Mouse (Mus musculus): Measurements from ENCODE around the gene Tenm2. TPM values are rescaled to one million over a fixed set of nuclear protein-coding genes. Genes with fewer than 3 reads are reported as not detected.
A peak's percentile ranks its signal among the peaks of the same experiment; 100 is the strongest.

The Tenm2 gene
- polyA plus RNA-seq, 1 experiment, result 0.32 TPM

- TF ChIP-seq CTCF (IDR thresholded peaks at IDR 0.05; ENCODE audit: control insufficient read depth, insufficient read depth, insufficient replicate concordance, low read depth, low read length) (no peak), POLR2A (IDR thresholded peaks at IDR 0.05; ENCODE audit: control insufficient read depth, low read depth, low read length) (no peak)
- Histone ChIP-seq H3K27me3 (ENCODE audit: control insufficient read depth, insufficient read depth, low read length) (no peaks in the 10 kb centered on the region), H3K27ac (ENCODE audit: control insufficient read depth, insufficient read depth, low read depth, low read length) (no peak overlapping the region), H3K36me3 (ENCODE audit: control insufficient read depth, insufficient read depth, low read length) (no peaks in the 10 kb centered on the region), H3K4me3 (ENCODE audit: control insufficient read depth, low read depth, low read length) (no peak overlapping the region), H3K4me1 (ENCODE audit: control insufficient read depth, insufficient read depth, low read length) (no peaks in the 10 kb centered on the region)
Measured at GRCm38 (mm10) chr11:36531614-36532013, 704.1 kb downstream of the Tenm2 start.

GRCm38 (mm10) chr11:36527509-36527908 lies 708.3 kb downstream of the Tenm2 start:
- Histone ChIP-seq H3K36me3 (ENCODE audit: control insufficient read depth, insufficient read depth, low read length) (no peaks in the 10 kb centered on the region), H3K27ac (ENCODE audit: control insufficient read depth, insufficient read depth, low read depth, low read length) (no peak overlapping the region), H3K4me3 (ENCODE audit: control insufficient read depth, low read depth, low read length) (no peak overlapping the region), H3K27me3 (ENCODE audit: control insufficient read depth, insufficient read depth, low read length) (no peaks in the 10 kb centered on the region), H3K4me1 (ENCODE audit: control insufficient read depth, insufficient read depth, low read length) (no peaks in the 10 kb centered on the region)
- no peak for TF ChIP-seq CTCF (IDR thresholded peaks at IDR 0.05; ENCODE audit: control insufficient read depth, insufficient read depth, insufficient replicate concordance, low read depth, low read length)
- no peak for TF ChIP-seq POLR2A (IDR thresholded peaks at IDR 0.05; ENCODE audit: control insufficient read depth, low read depth, low read length)

- Histone ChIP-seq H3K27ac (ENCODE audit: control insufficient read depth, insufficient read depth, low read depth, low read length) (no peak overlapping the region), H3K4me3 (ENCODE audit: control insufficient read depth, low read depth, low read length) (no peak overlapping the region), H3K4me1 (ENCODE audit: control insufficient read depth, insufficient read depth, low read length) (no peaks in the 10 kb centered on the region), H3K27me3 (ENCODE audit: control insufficient read depth, insufficient read depth, low read length) (no peaks in the 10 kb centered on the region), H3K36me3 (ENCODE audit: control insufficient read depth, insufficient read depth, low read length) (no peaks in the 10 kb centered on the region)
- no peak for TF ChIP-seq POLR2A (IDR thresholded peaks at IDR 0.05; ENCODE audit: control insufficient read depth, low read depth, low read length)
- TF ChIP-seq CTCF (IDR thresholded peaks at IDR 0.05; ENCODE audit: control insufficient read depth, insufficient read depth, insufficient replicate concordance, low read depth, low read length), result peak; percentile 92; the same call in 1 of the 2 replicates
Measured at GRCm38 (mm10) chr11:36526381-36526780, 709.4 kb downstream of the Tenm2 start.

- TF ChIP-seq CTCF (IDR thresholded peaks at IDR 0.05; ENCODE audit: control insufficient read depth, insufficient read depth, insufficient replicate concordance, low read depth, low read length) (no peak), POLR2A (IDR thresholded peaks at IDR 0.05; ENCODE audit: control insufficient read depth, low read depth, low read length) (no peak)
- Histone ChIP-seq H3K27me3 (ENCODE audit: control insufficient read depth, insufficient read depth, low read length) (no peaks in the 10 kb centered on the region), H3K4me3 (ENCODE audit: control insufficient read depth, low read depth, low read length) (no peak overlapping the region), H3K4me1 (ENCODE audit: control insufficient read depth, insufficient read depth, low read length) (no peaks in the 10 kb centered on the region), H3K27ac (ENCODE audit: control insufficient read depth, insufficient read depth, low read depth, low read length) (no peak overlapping the region), H3K36me3 (ENCODE audit: control insufficient read depth, insufficient read depth, low read length) (no peaks in the 10 kb centered on the region)
Measured at GRCm38 (mm10) chr11:36512468-36512867, 723.3 kb downstream of the Tenm2 start.

GRCm38 (mm10) chr11:36508312-36508711 lies 727.5 kb downstream of the Tenm2 start:
- no peaks in the 10 kb centered on the region for H3K36me3 ChIP-seq (ENCODE audit: control insufficient read depth, insufficient read depth, low read length)
- H3K4me1 ChIP-seq (ENCODE audit: control insufficient read depth, insufficient read depth, low read length), result no peaks in the 10 kb centered on the region
- no peak for TF ChIP-seq POLR2A (IDR thresholded peaks at IDR 0.05; ENCODE audit: control insufficient read depth, low read depth, low read length)
- no peak overlapping the region for H3K4me3 ChIP-seq (ENCODE audit: control insufficient read depth, low read depth, low read length)
- no peaks in the 10 kb centered on the region for H3K27me3 ChIP-seq (ENCODE audit: control insufficient read depth, insufficient read depth, low read length)
- H3K27ac ChIP-seq (ENCODE audit: control insufficient read depth, insufficient read depth, low read depth, low read length), result no peak overlapping the region

- H3K4me1 ChIP-seq (ENCODE audit: control insufficient read depth, insufficient read depth, low read length), result no peaks in the 10 kb centered on the region
- no peaks in the 10 kb centered on the region for H3K36me3 ChIP-seq (ENCODE audit: control insufficient read depth, insufficient read depth, low read length)
- TF ChIP-seq CTCF (IDR thresholded peaks at IDR 0.05; ENCODE audit: control insufficient read depth, insufficient read depth, insufficient replicate concordance, low read depth, low read length), result no peak
- TF ChIP-seq POLR2A (IDR thresholded peaks at IDR 0.05; ENCODE audit: control insufficient read depth, low read depth, low read length), result no peak
- H3K27me3 ChIP-seq (ENCODE audit: control insufficient read depth, insufficient read depth, low read length), result no peaks in the 10 kb centered on the region
- H3K4me3 ChIP-seq (ENCODE audit: control insufficient read depth, low read depth, low read length), result no peak overlapping the region
- no peak overlapping the region for H3K27ac ChIP-seq (ENCODE audit: control insufficient read depth, insufficient read depth, low read depth, low read length)
Measured at GRCm38 (mm10) chr11:36494898-36495548, 740.7 kb downstream of the Tenm2 start.

GRCm38 (mm10) chr11:36492274-36492673 lies 743.5 kb downstream of the Tenm2 start:
- Histone ChIP-seq H3K27me3 (ENCODE audit: control insufficient read depth, insufficient read depth, low read length) (no peaks in the 10 kb centered on the region), H3K27ac (ENCODE audit: control insufficient read depth, insufficient read depth, low read depth, low read length) (no peak overlapping the region), H3K4me3 (ENCODE audit: control insufficient read depth, low read depth, low read length) (no peak overlapping the region), H3K4me1 (ENCODE audit: control insufficient read depth, insufficient read depth, low read length) (no peaks in the 10 kb centered on the region), H3K36me3 (ENCODE audit: control insufficient read depth, insufficient read depth, low read length) (no peaks in the 10 kb centered on the region)
- TF ChIP-seq CTCF (IDR thresholded peaks at IDR 0.05; ENCODE audit: control insufficient read depth, insufficient read depth, insufficient replicate concordance, low read depth, low read length), result no peak
- no peak for TF ChIP-seq POLR2A (IDR thresholded peaks at IDR 0.05; ENCODE audit: control insufficient read depth, low read depth, low read length)

Measured in testis, adult 2 months (tissue).